Mouse (Mus musculus) right cerebral cortex, postnatal 25 days (tissue): Measurements from ENCODE around the gene Fgf13.
A peak's percentile ranks its signal among the peaks of the same experiment; 100 is the strongest.

ENCODE experiments used
- DNase-seq: peaks from one replicate; pipeline ENCODE4 v3.0.0; 2022

Fgf13 gene

DNA sequence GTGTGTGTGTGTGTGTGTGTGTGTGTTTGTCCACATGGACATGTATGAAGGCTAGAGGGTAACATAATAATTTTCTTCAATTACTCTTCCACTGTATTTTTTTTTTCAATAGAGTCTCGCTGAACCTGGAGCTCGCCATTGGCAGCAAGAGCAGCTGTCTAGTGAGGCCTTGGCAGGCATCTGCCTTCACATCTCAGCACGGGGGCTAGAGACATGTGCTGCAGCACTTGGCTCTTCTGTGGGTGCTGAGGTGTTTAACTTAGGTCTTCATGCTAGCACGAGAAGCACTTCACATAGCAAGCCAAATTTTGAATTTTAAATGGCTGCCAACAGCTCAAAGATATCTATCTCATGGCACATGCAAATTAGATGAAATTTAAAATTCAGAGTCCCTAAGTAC is 380.9 kb downstream of the Fgf13 start:
- no peak for DNase-seq

DNA sequence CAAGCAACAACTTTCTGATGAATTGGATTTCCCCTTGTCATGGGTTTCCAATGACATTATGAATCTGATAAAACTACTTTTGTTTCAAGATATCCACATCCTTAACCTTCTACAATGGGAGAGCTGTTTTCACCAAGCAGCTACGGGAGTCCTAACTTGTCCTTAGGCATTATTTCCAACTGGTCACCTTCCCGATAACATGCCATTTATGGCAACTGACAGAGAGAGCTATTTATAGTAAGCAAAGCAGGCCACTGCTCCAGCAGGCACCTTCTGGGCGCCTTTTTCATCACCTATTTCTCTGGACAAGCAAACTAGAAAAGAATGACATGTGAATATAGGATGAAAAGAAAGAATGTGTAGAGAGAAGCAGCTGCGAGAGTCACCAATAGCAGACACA is 385.5 kb downstream of the Fgf13 start:
- no peak for DNase-seq

DNA sequence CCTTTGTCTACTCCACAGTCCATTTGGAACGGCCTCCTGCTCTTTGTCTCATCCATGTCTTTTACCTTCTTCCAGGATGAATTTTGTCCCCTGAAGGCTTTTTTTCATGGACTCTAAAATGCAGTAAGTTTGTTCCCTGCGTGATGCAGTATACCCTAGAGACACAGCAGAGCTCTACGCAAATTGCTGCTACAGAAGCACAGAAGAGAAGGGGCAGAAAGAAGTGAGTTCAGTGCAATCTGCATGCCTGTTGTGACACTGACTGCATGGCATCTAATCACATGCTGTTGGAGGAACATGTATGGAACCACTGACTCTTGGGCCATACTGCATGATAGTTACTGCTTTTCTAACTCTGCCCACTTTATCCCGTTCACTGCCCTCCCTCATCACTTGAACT is 388.2 kb downstream of the Fgf13 start:
- no peak for DNase-seq

DNA sequence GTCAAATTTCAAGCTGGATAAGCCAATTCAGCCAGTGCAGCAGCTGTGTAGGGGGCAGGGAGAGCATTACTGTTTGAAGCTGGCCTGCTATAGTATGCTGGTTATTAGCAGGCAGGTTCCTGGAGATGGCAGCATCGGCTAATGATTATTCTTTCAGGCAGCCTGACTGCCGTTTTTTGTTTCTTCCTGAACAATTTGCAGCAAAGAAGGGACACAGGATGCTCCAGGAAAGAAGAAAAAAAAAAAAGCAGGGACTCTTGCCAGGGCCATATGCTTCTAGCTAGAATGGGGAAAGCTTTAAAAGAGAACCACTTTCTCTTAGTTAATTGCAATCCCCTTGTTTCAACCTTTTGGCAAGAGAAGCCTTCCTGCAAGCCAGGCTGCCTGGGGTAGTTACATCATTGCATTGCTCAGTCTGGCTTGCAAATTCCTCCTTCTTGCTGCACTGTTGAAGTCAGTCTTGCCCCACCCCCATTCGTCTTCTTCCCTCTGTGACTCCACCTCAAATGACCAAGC is 388.7 kb downstream of the Fgf13 start:
- DNase-seq = peak; percentile 5

DNA sequence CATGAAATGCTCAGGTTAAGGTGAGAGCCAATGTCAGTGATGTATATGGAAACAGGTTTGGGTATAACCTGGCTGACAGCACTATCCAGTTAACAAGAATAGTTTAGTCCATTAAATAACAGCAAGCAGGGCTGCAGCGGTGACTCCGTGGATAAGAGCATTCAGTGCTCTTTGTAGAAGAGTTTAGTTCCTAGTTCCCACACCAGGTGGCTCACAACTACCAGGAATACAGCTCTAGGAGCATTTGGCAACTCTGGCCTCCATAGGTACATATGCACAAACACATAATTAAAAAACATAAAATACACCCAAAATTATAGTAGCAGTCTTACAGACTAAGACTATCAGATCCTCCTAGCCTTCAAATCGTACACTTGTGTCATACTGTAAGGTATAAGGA is 390.2 kb downstream of the Fgf13 start:
- DNase-seq = no peak

DNA sequence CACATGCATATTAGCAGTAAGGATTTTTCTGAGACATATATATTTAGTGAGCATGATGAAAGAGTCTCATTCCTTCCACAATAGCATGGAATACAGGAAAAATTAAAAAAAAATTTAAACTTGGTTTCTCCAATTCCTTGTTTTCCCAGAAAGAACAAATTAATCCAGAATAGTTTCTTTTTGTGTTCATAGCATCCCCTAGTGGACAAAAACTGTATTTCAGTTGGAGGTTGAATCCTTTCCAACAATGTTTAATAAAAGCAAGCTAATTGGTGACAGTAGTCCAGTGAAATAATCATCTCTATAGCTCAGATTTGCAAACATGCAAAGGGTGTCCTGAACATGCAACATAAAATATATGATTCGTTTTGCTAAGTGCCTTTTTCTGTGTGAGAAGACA is 395.7 kb downstream of the Fgf13 start:
- DNase-seq = no peak

DNA sequence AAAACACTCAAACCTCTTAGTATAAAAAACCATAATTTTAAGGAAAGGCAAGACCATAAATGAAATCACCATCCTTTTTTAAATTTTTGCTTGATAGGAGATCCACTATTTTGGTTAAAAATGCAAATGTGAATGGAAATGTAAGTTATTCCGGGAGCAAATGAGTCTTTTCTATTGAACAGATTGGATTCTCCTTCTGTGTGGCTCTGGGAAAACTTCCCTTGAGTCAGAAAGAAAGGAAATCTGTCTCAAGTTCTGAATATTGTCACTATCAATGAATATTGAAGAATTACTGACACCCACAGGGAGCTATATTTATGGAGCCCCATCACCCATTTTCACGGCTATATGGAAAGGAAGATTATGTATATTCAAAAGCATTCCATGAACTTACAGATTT is 401.1 kb downstream of the Fgf13 start:
- DNase-seq = no peak

DNA sequence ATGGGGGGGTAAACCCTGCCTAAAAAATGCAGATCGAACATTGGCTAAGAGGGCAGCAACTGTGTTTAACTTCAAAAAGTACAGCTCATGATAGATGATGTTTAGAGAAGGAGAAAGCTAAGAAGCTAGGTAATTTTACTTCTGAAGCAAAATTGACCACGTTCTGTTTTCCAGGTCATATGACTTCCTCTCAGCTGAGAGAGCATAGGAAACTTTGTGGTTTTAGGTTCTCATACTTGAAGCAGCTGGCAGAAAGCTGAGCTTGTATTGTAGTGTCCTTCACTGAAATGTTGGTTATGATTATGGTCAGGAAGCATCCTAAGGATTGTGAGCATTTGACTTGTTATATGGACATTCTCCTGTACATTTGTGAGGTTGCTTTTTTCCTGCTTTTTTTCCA is 425.9 kb downstream of the Fgf13 start:
- no peak for DNase-seq

DNA sequence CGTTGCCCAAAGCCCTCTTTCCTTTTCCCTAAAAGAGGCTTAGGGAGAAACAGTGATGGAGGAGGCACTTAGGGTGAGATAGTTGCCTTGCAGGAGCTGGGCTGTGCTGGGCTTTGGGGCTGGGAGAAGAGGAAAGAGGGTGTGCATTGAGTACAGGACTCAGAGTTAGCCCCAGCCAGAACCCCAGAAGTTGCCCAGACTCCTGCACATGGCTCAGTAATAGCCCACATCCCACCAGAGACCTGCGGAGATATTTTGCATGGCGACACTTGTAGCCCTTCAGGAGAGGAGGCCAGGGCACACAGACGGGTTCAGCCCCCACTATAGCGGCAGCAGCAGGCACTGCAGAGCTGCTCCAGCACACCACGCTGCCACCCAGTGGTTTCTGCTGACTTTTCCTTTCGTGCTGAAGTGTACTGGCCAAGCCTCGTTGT is 432.9 kb downstream of the Fgf13 start:
- peak; percentile 57 for DNase-seq

DNA sequence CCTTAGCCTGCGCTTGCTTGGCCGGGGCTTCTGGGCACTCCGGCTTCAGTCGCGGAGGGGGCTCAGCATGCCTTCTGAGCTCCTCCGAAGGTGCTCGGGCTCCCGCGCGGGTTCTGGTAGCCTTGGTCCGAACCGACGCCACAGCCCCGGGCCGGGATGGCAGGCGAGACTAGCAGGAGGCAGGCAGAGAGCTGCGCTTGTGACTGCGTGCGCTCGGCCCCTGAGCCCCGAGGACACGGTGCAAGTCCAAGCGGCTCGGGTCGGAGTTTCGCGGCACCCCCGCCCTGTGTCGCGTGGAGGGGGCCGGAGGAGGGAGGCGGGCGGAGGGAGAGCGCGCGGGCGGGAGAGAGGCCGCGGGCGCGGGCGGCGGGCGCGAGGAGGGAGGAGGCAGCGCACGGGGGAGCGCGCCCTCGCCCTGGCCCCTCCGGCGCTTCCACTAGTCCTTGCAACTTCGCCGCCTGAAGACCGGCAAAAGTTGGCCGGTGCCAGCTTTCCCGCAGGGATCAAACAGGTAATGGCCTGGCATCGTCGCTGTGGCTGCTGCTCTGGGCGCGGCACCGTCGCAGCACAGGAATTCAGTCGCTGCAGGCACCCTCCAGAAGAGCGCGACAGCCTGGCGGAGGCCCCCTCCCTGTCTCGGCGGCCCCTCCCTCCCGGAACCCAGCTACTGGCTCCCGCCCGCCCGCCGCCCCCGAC is 433.6 kb downstream of the Fgf13 start:
- DNase-seq = peak; percentile 48

DNA sequence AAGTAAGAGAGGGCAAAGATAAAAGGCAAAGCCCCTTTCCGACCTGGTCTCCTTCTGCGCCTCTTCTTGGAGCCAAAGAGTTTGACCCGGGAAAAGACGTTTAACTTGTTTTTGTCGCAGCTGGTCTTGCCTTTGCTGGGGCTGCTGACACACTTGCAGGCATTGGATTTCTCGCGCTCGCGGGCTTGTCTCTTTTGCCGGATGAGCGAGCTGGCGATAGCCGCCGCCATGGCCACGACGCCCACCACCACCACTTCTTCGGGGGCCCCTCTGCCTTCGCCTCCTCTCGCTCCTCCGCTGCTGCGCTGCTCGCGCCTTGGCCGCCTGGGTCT is 434.1 kb downstream of the Fgf13 start:
- no peak for DNase-seq

DNA sequence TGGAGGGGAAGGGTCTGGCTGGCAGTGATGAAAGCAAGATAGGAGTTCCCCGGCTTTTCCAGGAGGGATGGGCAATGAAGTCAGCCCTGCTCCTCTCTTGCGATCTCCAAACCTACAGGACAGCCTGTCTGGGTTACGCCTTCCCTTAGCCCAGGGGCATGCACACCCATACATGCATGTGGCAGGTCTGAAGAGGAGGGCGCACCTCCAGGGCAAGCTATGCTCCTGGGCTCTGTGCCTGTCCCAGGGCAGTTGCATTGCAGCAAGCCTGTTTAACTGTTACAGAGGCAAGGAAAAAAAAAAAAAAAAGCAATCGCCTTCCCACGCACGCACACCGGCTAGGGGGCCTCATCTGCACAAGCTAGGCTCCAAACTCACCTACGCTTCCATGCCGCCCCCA is 434.5 kb downstream of the Fgf13 start:
- peak; percentile 36 for DNase-seq

DNA sequence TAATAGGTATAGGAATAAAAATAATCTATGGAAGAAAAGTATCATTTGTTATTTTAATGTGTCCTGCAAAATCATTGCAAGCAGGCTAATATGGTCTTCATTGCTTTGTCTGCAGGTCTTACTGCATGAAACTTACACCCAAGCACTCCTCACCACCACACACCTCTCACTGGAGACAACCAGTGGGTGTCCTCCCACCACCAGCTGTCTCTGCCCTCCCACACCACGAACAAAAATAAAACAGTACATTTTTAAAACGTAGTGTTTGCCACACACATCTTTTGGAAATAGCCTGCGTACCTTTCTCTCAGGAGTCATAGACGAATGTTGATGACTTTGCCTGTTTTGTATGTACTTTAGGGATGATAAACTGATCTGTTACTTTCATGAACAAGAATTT is 441.2 kb downstream of the Fgf13 start:
- peak; percentile 6 for DNase-seq

DNA sequence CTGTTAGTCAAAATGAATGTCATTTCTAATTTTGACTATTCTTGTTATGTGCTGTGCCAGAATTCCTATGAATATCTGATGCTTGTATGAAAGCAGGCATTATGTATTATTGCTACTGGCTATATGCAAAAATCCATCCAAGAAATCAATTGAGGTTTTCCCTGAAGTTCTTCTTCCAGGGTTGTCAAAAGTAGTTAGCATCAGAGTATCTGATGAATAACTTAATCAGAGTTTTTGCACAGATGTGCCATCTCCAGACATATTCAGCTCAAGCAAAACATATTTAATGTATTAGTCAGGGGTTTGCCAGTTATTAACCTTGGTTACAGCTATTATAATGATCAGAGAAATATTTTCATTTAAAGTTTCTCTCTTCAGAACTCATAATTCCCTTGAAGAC is 454.7 kb downstream of the Fgf13 start:
- DNase-seq = no peak

DNA sequence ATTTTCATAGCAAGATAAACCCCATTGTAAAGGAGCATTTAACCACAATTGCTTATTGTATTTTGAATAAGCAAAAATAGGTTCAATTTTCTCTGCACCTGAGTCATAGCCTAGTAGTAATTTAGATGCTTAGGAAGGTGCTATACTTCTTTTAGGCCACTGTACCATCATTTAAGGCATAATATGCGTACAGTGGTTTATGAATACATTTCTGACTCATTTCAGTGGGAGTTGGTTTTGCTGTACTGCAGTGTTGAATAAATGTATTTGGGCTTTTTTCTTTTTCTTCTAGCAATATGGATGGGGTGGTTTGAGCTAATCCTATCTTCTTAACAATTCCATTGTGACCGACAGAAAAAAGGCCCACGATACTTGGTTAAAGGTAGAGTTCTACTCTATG is 481.9 kb downstream of the Fgf13 start:
- no peak for DNase-seq

DNA sequence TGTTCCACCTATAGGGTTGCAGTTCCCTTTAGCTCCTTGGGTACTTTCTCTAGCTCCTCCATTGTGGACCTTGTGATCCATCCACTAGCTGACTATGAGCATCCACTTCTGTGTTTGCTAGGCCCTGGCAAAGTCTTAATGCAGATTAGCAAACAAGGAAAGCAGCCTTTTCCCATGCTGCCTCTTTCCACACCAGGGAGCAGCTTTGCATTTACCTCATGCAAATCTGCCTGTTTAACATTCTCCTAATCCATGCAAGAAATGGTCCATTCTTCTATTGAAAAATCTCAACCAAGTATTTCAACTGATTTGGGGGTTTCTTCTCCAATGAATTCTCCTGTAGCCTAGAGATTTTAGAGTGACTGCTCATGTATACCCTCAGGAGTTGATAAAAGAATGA is 487.4 kb downstream of the Fgf13 start:
- no peak for DNase-seq

DNA sequence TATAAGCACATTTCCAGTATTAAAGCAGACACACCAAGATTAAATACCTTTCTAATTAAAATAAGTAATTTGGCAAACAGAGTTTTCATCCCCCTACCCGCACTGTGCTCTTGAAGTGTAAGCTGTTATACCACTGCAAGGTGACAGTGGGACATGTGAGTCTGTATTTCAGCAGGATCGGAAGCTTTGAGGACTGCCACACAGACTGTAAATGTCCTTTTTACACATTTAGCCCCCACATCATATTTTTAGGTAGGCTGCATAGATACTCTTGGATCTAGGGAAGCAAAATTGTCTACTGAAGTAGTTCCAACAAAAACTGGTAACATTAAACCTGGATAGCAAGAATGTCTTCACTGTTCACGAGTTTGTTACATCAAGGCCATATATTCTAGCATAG is 495.8 kb downstream of the Fgf13 start:
- no peak for DNase-seq

DNA sequence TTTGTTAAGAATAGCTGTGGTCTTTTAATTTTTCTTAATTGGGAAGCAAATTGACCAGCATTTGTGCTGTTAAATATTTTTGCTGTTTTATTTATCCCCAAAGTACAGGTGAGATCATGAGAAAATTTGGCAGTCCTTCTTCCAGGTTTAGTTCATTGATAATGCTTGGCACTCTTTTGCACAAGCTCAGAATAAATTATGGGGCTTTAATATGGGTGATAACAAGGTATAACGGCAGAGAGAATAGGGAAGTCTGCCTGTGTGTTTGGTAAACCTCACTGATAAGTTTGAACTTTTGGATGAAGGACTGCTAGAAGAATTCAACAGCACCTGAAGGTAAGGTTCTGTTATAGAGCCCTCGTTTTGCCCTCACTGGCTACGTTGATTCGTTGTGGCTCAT is 504.7 kb downstream of the Fgf13 start:
- no peak for DNase-seq

DNA sequence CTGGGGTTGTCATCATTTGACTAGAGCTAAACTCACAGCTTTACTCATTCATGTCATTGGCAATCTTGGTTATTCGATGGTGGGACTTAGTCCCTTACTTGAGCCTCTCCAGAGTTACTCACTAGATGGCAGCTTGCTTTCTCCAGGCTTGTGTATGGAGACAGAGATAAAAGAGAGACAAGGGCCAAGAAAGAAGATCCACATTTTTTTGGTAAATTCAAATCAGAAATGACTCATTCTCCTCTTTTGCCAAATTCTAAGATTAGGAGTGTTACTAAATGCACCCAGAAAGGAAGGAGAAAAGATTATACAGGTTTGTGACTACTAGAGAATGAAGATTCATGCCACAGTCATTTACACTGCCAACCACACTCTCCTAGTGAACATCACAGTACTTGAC is 532.9 kb downstream of the Fgf13 start:
- no peak for DNase-seq
